Mouse (Mus musculus) stomach, postnatal 0 days (tissue): Measurements from ENCODE around the gene Thsd4. TPM values are rescaled to one million over a fixed set of nuclear protein-coding genes. Genes with fewer than 3 reads are reported as not detected.

Experiments used
- ATAC-seq: fragments of 200-750 bp; cut with Nextera tagmentation; 2 replicates; pipeline ENCODE4 v1.8.0; 2017; ENCODE audit not compliant: low FRiP score, low TSS enrichment
- DNase-seq: peaks from one replicate; pipeline ENCODE4 v3.0.0-alpha.2; 2016; ENCODE audit warnings: low spot score
- H3K27ac ChIP-seq: fragments of 300-500 bp; sonication (generic); replicated peaks from 2 replicates; pipeline ENCODE4 v1.5.1; 2014; ENCODE audit warnings: mild to moderate bottlenecking, control low read depth
- H3K27me3 ChIP-seq: fragments of 300-500 bp; sonication (generic); 2 replicates; pipeline ENCODE4 v1.6.1; 2014; ENCODE audit warnings: low read length; ENCODE audit not compliant: control insufficient read depth, insufficient read depth
- H3K36me3 ChIP-seq: fragments of 300-500 bp; sonication (generic); 2 replicates; pipeline ENCODE4 v1.6.1; 2014; ENCODE audit warnings: low read length, mixed read lengths; ENCODE audit not compliant: control insufficient read depth, insufficient read depth
- H3K4me1 ChIP-seq: fragments of 300-500 bp; sonication (generic); replicated peaks from 2 replicates; pipeline ENCODE4 v1.6.1; 2014; ENCODE audit warnings: antibody characterized with exemption; ENCODE audit not compliant: control insufficient read depth, insufficient read depth
- H3K4me2 ChIP-seq: fragments of 300-500 bp; sonication (generic); replicated peaks from 2 replicates; pipeline ENCODE4 v1.6.1; 2014; ENCODE audit warnings: low read depth, mild to moderate bottlenecking, control low read depth, moderate library complexity
- H3K4me3 ChIP-seq: fragments of 300-500 bp; sonication (generic); 2 replicates; pipeline ENCODE4 v1.5.1; 2014; ENCODE audit warnings: low read depth, low read length, control low read depth
- H3K9ac ChIP-seq: fragments of 300-500 bp; sonication (generic); 2 replicates; pipeline ENCODE4 v1.6.1; 2014; ENCODE audit warnings: mild to moderate bottlenecking, low read length, control low read depth, mixed read lengths
- H3K9me3 ChIP-seq: fragments of 300-500 bp; sonication (generic); 2 replicates; pipeline ENCODE4 v1.6.1; 2016; ENCODE audit warnings: low read length; ENCODE audit not compliant: control insufficient read depth
- CTCF ChIP-seq: IDR thresholded peaks from 2 replicates; pipeline ENCODE4 v1.5.1; 2016; ENCODE audit warnings: antibody characterized with exemption, low read depth, mild to moderate bottlenecking, moderate library complexity
- EP300 ChIP-seq: optimal IDR thresholded peaks from 2 replicates; pipeline ENCODE3; 2016; ENCODE audit warnings: antibody characterized with exemption
- WGBS: fragments of 180-500 bp; shearing (Covaris S2); extraction: QIAGEN DNeasy Blood & Tissue Kit; methylation state at CpG from one replicate; pipeline ENCODE4 v1.1.7; 2014; 5-methylcytosine and 5-hydroxymethylcytosine counted together
- polyA plus RNA-seq: library from polyadenylated mRNA; unstranded; fragments of >200 nt; fragmentation: Nextera tagmentation; extraction: Ambion mirVana; gene quantifications from 2 replicates; pipeline ENCODE4 v1.2.1, GENCODE M21; 2015

Gene Thsd4
- polyA plus RNA-seq, 1 experiment from 2014 or later, result 10.7 TPM

DNA sequence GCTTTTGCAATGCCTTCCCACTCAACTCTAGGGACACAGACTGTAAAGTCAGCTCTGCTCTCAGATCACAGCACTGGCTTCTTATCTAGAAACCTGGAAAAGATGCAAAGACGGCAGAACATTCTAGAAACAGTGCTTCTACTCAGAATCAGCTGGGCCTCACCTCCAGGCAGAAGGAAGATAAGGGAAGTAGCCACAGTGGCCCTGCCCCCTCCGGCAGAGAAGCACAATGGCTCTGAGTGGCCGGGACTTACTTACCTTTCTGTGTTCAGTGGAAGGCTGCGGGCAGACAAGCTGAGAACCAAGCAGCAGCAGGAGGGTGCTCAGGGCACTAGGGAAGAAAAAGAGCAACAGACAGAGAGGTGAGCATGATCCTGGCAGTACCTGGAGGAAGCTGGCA lies 39.7 kb downstream of the Thsd4 start:
- H3K9ac ChIP-seq, result no peak overlapping the region
- H3K9me3 ChIP-seq, result no peaks in the 10 kb centered on the region
- no peaks in the 10 kb centered on the region for H3K36me3 ChIP-seq
- no peak overlapping the region for H3K4me2 ChIP-seq
- peak overlapping the region; percentile 13; the same call in 1 of the 2 replicates for H3K27ac ChIP-seq
- no peaks in the 10 kb centered on the region for H3K27me3 ChIP-seq
- 62% methylated on average over 4 of the region's 4 CpGs for WGBS
- no peak overlapping the region for H3K4me3 ChIP-seq
- peaks cover 9% of the 10 kb centered on the region for H3K4me1 ChIP-seq
- DNase-seq (peak; percentile 59), ATAC-seq (peak; percentile 52)
- TF ChIP-seq EP300 (no peak), CTCF (0 out of 2 replicates have a peak, but pooled peaks have one; percentile 2)

DNA sequence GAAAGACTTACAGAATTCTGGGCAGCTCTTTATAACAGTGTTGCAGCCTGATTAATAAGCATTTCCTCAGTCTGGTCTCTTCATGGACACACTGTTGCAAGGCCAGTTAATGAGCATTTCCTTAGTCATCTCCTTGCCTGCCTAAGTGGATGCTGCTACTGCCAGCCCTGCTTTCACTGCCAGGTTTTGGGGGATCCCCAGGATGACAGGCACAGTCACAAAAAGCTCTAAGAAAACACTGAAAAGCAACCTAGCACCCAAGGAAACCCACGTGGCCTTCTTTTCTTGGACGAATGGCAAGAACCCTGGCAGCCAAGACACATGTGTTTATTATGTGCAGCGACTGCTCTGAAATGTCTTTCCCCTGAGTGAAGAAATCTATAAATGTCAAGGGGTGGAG lies 41.8 kb downstream of the Thsd4 start:
- Histone ChIP-seq H3K9ac (no peak overlapping the region), H3K36me3 (no peaks in the 10 kb centered on the region), H3K9me3 (no peaks in the 10 kb centered on the region), H3K4me3 (no peak overlapping the region), H3K27me3 (no peaks in the 10 kb centered on the region), H3K4me1 (peaks cover 9% of the 10 kb centered on the region), H3K27ac (no peak overlapping the region), H3K4me2 (no peak overlapping the region)
- TF ChIP-seq EP300 (no peak), CTCF (no peak)
- no peak for ATAC-seq
- DNase-seq, result no peak
- WGBS, result 48% methylated on average over 3 of the region's 3 CpGs

DNA sequence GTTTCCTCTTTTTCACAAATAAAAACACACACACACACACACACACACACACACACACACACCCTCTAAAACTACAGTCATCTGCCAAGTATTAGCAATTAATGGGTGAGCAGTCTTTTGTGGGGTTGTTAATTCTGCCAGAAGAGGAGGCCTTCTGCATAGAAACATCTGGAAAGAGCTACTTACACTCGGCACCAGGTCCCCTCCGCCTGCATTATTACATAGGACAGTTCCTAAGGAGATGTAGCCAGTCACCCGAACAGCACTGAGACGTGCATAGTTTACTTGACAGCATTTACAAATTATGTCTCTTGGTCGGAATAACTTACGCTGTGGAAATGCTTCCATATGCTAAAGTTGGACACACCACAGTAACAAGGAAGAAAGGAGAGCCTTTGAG lies 43.0 kb downstream of the Thsd4 start:
- Histone ChIP-seq H3K36me3 (no peaks in the 10 kb centered on the region), H3K4me3 (no peak overlapping the region), H3K9ac (no peak overlapping the region), H3K27ac (no peak overlapping the region), H3K27me3 (no peaks in the 10 kb centered on the region), H3K9me3 (no peaks in the 10 kb centered on the region), H3K4me2 (no peak overlapping the region), H3K4me1 (peaks cover 9% of the 10 kb centered on the region)
- DNase-seq, result no peak
- TF ChIP-seq CTCF, result no peak
- no peak for TF ChIP-seq EP300
- 38% methylated on average over 6 of the region's 6 CpGs for whole genome bisulfite sequencing
- no peak for ATAC-seq

DNA sequence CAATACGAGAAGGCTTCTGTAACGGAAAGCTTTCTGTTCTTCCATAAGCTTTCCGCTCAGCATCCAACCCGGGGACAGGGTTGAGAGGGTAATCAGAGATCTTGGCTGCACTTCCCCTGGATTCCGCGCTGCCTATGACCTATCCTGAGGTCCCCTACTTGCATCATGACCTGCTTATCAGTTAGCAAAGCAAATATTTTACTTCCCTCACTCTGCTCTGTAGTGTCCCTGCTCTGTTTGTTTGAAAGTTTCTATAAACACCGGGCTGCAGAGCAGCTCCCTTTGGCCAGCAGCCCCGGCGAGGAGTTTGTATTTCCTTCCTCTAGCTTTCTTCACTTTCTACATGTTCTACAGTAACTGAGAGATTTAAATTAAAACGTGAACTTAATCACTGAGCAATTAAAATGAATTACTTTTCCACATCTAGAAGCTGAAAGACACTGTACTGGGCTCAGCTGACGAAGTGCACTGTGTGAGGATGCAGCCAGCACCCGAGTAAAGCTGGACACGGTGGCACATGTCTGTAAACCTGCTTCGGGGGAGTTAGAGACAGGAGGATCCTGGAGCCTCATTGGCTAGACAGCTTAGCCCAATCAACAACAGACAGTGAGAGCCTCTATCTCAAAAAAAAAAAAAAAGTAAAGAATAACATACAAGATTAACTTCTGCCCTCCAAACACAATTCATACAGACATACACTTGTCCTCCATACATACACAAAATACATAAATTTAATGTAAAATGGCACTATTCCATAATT lies 43.7 kb downstream of the Thsd4 start:
- ATAC-seq (peak; percentile 70; the same call in 1 of the 2 replicates), DNase-seq (peak; percentile 35)

GRCm38 (mm10) chr9:60460010-60460982 lies 61.5 kb downstream of the Thsd4 start:
- TF ChIP-seq EP300 (no peak), CTCF (no peak)
- Histone ChIP-seq H3K27me3 (no peaks in the 10 kb centered on the region), H3K4me1 (no peaks in the 10 kb centered on the region), H3K36me3 (no peaks in the 10 kb centered on the region), H3K9me3 (no peaks in the 10 kb centered on the region), H3K4me3 (no peak overlapping the region), H3K4me2 (no peak overlapping the region), H3K9ac (no peak overlapping the region), H3K27ac (no peak overlapping the region)
- DNase-seq (no peak), ATAC-seq (no peak)
- WGBS, result 92% methylated on average over 13 of the region's 13 CpGs

More for the DNA sequence above, 43.7 kb downstream of the Thsd4 start:
- H3K4me1 ChIP-seq, result peaks cover 9% of the 10 kb centered on the region
- no peaks in the 10 kb centered on the region for H3K9me3 ChIP-seq
- no peak overlapping the region for H3K4me3 ChIP-seq
- no peaks in the 10 kb centered on the region for H3K27me3 ChIP-seq
- WGBS, result 12% methylated on average over 14 of the region's 14 CpGs
- no peaks in the 10 kb centered on the region for H3K36me3 ChIP-seq
- no peak for TF ChIP-seq CTCF
- TF ChIP-seq EP300, result no peak
- peak overlapping the region; percentile 6; the same call in 1 of the 2 replicates for H3K4me2 ChIP-seq
- no peak overlapping the region; the same call in 1 of the 2 replicates for H3K27ac ChIP-seq
- H3K9ac ChIP-seq, result no peak overlapping the region
